Mouse (Mus musculus): ENCODE data around the gene Syt1.

GRCm38 (mm10) chr10:108660295-108660694 is 350.5 kb downstream of the Syt1 start:
- TF ChIP-seq CTCF (IDR thresholded peaks at IDR 0.05; ENCODE audit: borderline replicate concordance, extremely low read depth, insufficient read depth, insufficient read length) (no peak), POLR2A (IDR thresholded peaks at IDR 0.05; ENCODE audit: borderline replicate concordance, extremely low read depth, insufficient read depth, insufficient read length, poor library complexity, severe bottlenecking) (no peak)
